Mouse (Mus musculus) heart, embryonic 14.5 days (tissue): ENCODE results near the gene Rhog. TPM values are rescaled to one million over a fixed set of nuclear protein-coding genes. Genes with fewer than 3 reads are reported as not detected.

Experiments
- ATAC-seq: fragments of 200-750 bp; cut with Nextera tagmentation; 2 replicates; pipeline ENCODE4 v1.8.0; 2017; ENCODE audit warnings: low read depth, moderate TSS enrichment; ENCODE audit not compliant: insufficient number of reproducible peaks, insufficient read depth, low FRiP score
- H3K27ac ChIP-seq, 2 experiments: fragments of 200-500 bp in 1 of 2; fragments of 300-500 bp in 1 of 2; sonication (generic) in 1 of 2; replicated peaks in 1 of 2; 2 replicates each; pipeline ENCODE4 v1.5.1; 2012 to 2014; ENCODE audit warnings: low read depth in 2 of 2, low read length in 2 of 2, control low read depth in 1 of 2, mild to moderate bottlenecking in 1 of 2, mixed read lengths in 1 of 2; ENCODE audit not compliant: control insufficient read depth in 1 of 2, insufficient read depth in 1 of 2
- H3K27me3 ChIP-seq: fragments of 300-500 bp; sonication (generic); 2 replicates; pipeline ENCODE4 v1.6.1; 2014; ENCODE audit warnings: mild to moderate bottlenecking, low read length, control low read depth; ENCODE audit not compliant: control insufficient read depth, insufficient read depth
- H3K36me3 ChIP-seq: fragments of 300-500 bp; sonication (generic); 2 replicates; pipeline ENCODE4 v1.6.1; 2014; ENCODE audit warnings: mild to moderate bottlenecking, control low read depth, low read length, mixed read lengths; ENCODE audit not compliant: control insufficient read depth, insufficient read depth
- H3K4me1 ChIP-seq, 2 experiments: fragments of 200-500 bp in 1 of 2; fragments of 300-500 bp in 1 of 2; sonication (generic) in 1 of 2; 2 replicates each; pipeline ENCODE4 v1.6.1; 2012 to 2014; ENCODE audit warnings: low read length in 2 of 2, control low read depth in 1 of 2, mixed read lengths in 1 of 2; ENCODE audit not compliant: control insufficient read depth in 2 of 2, insufficient read depth in 2 of 2
- H3K4me2 ChIP-seq: fragments of 300-500 bp; sonication (generic); 2 replicates; pipeline ENCODE4 v1.6.1; 2014; ENCODE audit warnings: mild to moderate bottlenecking, low read length
- H3K4me3 ChIP-seq, 2 experiments: fragments of 200-500 bp in 1 of 2; fragments of 300-500 bp in 1 of 2; sonication (generic) in 1 of 2; 2 replicates each; pipeline ENCODE4 v1.5.1; 2012 to 2014; ENCODE audit warnings: low read length in 2 of 2, mild to moderate bottlenecking in 2 of 2, control low read depth in 1 of 2, low read depth in 1 of 2, moderate library complexity in 1 of 2; ENCODE audit not compliant: control insufficient read depth in 1 of 2, insufficient read depth in 1 of 2
- H3K9ac ChIP-seq: fragments of 300-500 bp; sonication (generic); 2 replicates; pipeline ENCODE4 v1.6.1; 2014; ENCODE audit warnings: mild to moderate bottlenecking, low read length
- H3K9me3 ChIP-seq: fragments of 300-500 bp; sonication (generic); 2 replicates; pipeline ENCODE4 v1.6.1; 2016; ENCODE audit warnings: low read length, control low read depth; ENCODE audit not compliant: control insufficient read depth
- WGBS: fragments of 180-500 bp; shearing (Covaris S2); extraction: QIAGEN DNeasy Blood & Tissue Kit; methylation state at CpG from one replicate; pipeline ENCODE4 v1.1.7; 2014; 5-methylcytosine and 5-hydroxymethylcytosine counted together
- polyA plus RNA-seq: library from polyadenylated mRNA; unstranded; fragments of >200 nt; fragmentation: Nextera tagmentation; extraction: Ambion mirVana; gene quantifications from 2 replicates; pipeline ENCODE4 v1.2.1, GENCODE M21; 2014

Gene Rhog
- polyA plus RNA-seq, 1 experiment from 2014 or later: 43.8 TPM

DNA sequence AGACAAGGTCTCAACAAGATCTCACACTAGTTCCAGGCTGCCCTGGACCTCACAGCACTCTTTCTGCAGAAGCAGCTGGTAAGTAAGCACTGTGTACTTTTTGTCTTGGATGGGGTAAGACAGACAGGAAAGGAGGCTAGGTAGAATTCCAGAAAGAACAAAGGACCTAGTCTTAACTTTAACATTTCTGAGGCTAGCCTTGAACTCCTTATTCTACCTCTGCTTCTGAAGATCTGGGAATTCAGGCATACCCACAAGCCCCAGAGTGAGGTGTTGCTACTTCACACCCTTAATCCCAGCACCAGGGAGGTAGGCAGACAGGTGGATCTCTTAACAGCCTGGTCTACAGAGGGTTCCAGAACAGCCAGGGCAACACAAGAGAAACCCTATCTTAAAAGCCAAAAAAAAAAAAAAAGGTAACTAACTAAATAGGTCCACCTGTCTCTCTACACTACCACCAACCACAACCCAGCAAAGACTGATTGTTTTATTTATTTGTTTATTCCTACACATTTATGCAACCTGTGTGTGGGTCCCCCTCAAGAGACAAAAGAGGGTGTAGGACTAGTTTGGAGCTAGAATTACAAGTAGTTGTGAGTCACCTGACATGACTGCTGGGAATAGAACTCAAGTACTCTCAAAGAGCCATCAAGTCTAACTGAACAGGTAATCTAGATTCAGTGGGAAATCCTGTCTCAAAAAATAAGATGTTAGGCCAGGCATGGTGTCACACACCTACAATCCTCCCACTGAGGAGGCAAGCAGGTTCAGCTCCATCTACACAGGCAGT lies 54.7 kb downstream of the Rhog start:
- no peak for ATAC-seq
- no peaks in the 10 kb centered on the region for H3K27me3 ChIP-seq
- H3K27ac ChIP-seq: no peak overlapping the region
- H3K4me1 ChIP-seq: no peaks in the 10 kb centered on the region; a peak in 1 of 4 replicates
- H3K9ac ChIP-seq: no peak overlapping the region
- 0 out of 2 replicates have a peak, but pooled peaks cover 2% of the 10 kb centered on the region for H3K36me3 ChIP-seq
- H3K4me2 ChIP-seq: no peak overlapping the region
- H3K4me3 ChIP-seq: no peak overlapping the region
- H3K9me3 ChIP-seq: no peaks in the 10 kb centered on the region

DNA sequence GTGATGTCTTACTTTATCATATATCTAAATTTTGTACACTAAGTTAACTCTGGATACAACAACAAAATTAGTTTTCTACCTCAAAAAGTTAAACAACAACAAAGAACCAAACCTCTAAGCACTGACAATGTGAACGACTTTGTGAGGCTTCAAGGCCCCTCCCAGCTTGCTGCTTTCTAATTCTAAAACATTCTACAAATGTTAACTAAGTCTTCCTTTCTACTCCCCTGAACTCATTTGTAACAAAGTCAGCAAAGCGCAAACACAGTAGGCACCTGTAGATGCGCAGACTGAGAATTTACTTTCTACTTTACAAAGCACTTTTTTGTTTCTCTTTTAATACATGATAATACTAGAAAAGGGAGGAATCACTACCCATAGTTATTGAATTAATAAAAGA lies 55.3 kb downstream of the Rhog start:
- ATAC-seq: no peak
- 84% methylated on average over 3 of the region's 3 CpGs for WGBS

DNA sequence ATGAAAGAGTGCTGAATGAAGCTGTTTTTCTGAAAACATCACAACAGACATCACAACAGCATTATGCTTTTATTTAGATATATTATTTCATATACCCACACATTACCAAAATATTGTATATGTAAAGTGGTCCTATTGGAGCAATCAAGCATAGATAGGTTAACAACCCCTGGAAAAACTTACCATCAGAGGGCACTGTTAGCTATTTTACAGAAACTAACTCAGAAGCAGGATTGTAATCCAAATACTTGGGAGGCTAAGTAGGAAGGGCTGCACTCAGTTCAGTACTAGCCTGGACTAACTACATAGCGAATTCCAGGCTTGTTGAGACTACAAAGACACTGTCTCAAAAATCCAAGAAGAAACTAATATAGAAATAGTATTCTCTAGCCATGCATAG lies 63.5 kb downstream of the Rhog start:
- Histone ChIP-seq H3K36me3 (peaks cover 79% of the 10 kb centered on the region), H3K27ac (no peak overlapping the region), H3K4me2 (no peak overlapping the region), H3K27me3 (no peaks in the 10 kb centered on the region), H3K9me3 (no peaks in the 10 kb centered on the region), H3K9ac (no peak overlapping the region), H3K4me3 (no peak overlapping the region), H3K4me1 (no peaks in the 10 kb centered on the region)
- ATAC-seq: no peak
- WGBS: 96% methylated on average over 1 of the region's 1 CpGs

More for the DNA sequence above, 55.3 kb downstream of the Rhog start:
- H3K27me3 ChIP-seq: no peaks in the 10 kb centered on the region
- no peak overlapping the region for H3K9ac ChIP-seq
- no peaks in the 10 kb centered on the region for H3K9me3 ChIP-seq
- no peak overlapping the region for H3K4me2 ChIP-seq
- H3K4me1 ChIP-seq: no peaks in the 10 kb centered on the region; a peak in 1 of 4 replicates
- H3K36me3 ChIP-seq: 0 out of 2 replicates have a peak, but pooled peaks cover 2% of the 10 kb centered on the region
- no peak overlapping the region for H3K4me3 ChIP-seq
- H3K27ac ChIP-seq: no peak overlapping the region

Other genes with a start within 250 kb of the Rhog start
- 1.7 and 2.1 TPM in 2 replicates for gene Il18bp, start 237.4 kb downstream of the Rhog start, polyA plus RNA-seq
- 16.2 and 16.9 TPM in 2 replicates for gene Rnf121, start 190.6 kb downstream of the Rhog start, polyA plus RNA-seq
- 14.9 and 16.2 TPM in 2 replicates for gene Xndc1, start 190.5 kb downstream of the Rhog start, polyA plus RNA-seq
- 0.78 and 1.1 TPM in 2 replicates for gene Xntrpc, start 190.3 kb downstream of the Rhog start, polyA plus RNA-seq
- not detected in 2 replicates for gene Trpc2, start 172.9 kb downstream of the Rhog start, polyA plus RNA-seq
- gene Art1, start 154.3 kb downstream of the Rhog start, polyA plus RNA-seq: 3.7 and 3.9 TPM in 2 replicates
- 1.3 and 1.6 TPM in 2 replicates for gene Art5, start 146.6 kb downstream of the Rhog start, polyA plus RNA-seq
- gene Chrna10, start 139.2 kb downstream of the Rhog start, polyA plus RNA-seq: 0.19 TPM in 1 of 2 replicates, not detected in the other
- 27.3 and 27.6 TPM in 2 replicates for gene Nup98, start 45.9 kb downstream of the Rhog start, polyA plus RNA-seq
- gene Pgap2, start 45.8 kb downstream of the Rhog start, polyA plus RNA-seq: 63.5 and 70.1 TPM in 2 replicates
- gene Stim1, start 11.8 kb upstream of the Rhog start, polyA plus RNA-seq: 13.1 and 15.0 TPM in 2 replicates
- gene Rrm1, start 185.6 kb upstream of the Rhog start, polyA plus RNA-seq: 119 TPM in 2 replicates
- gene Olfr543, start 225.6 kb upstream of the Rhog start, polyA plus RNA-seq: 0.27 and 0.41 TPM in 2 replicates
- gene Olfr544, start 232.3 kb upstream of the Rhog start, polyA plus RNA-seq: 0.12 and 0.13 TPM in 2 replicates
- gene Olfr545, start 243.5 kb upstream of the Rhog start, polyA plus RNA-seq: not detected in 2 replicates